24 mouse cellular contexts compared by ENCODE assay signal in genomic region chr8:90514191-90514590, GRCm38 (mm10).
"Had no signal": no experiment of that assay in that cellular context is flagged by ENCODE, and none has a peak within 500 bp of the region (broad histone marks: within the 10 kb centered on the region; RNA-seq: fewer than 3 reads in every experiment).

No protein-coding gene starts in this region.

- H3K9ac ChIP-seq: heart, embryonic 12.5 days; hindbrain, embryonic 12.5 days; hindbrain, embryonic 14.5 days; intestine, embryonic 15.5 days; limb, embryonic 12.5 days; liver, embryonic 12.5 days; liver, embryonic 14.5 days had no signal

- H3K4me1 ChIP-seq: heart, embryonic 12.5 days; intestine, embryonic 15.5 days; liver, embryonic 12.5 days had no signal

- H3K27ac ChIP-seq: gastrocnemius, adult 2 months; heart, adult 2 months; hindbrain, embryonic 10.5 days; hindbrain, embryonic 12.5 days; intestine, embryonic 15.5 days; limb, embryonic 10.5 days; limb, embryonic 12.5 days; liver, embryonic 12.5 days; liver, embryonic 14.5 days had no signal

- H3K9me3 ChIP-seq: heart, embryonic 12.5 days; hindbrain, embryonic 10.5 days; hindbrain, embryonic 12.5 days; intestine, embryonic 15.5 days; limb, embryonic 10.5 days; limb, embryonic 12.5 days; liver, embryonic 12.5 days had no signal

- ATAC-seq: hindbrain, embryonic 16.5 days; inflammation-experienced regulatory T-cells, adult 6 months; intestine, embryonic 15.5 days; intestine, postnatal 0 days; liver, embryonic 12.5 days had no signal

- H3K27me3 ChIP-seq: heart, embryonic 12.5 days; hindbrain, embryonic 12.5 days; intestine, embryonic 15.5 days; limb, embryonic 12.5 days; liver, embryonic 12.5 days had no signal

- H3K36me3 ChIP-seq: heart, embryonic 12.5 days; hindbrain, embryonic 10.5 days; hindbrain, embryonic 12.5 days; intestine, embryonic 15.5 days; limb, embryonic 10.5 days; limb, embryonic 12.5 days; liver, embryonic 12.5 days had no signal

- H3K4me2 ChIP-seq: heart, embryonic 12.5 days; hindbrain, embryonic 12.5 days; hindbrain, embryonic 14.5 days; intestine, embryonic 15.5 days; limb, embryonic 12.5 days; liver, embryonic 12.5 days had no signal

- H3K4me3 ChIP-seq: gastrocnemius, adult 2 months; heart, adult 2 months; heart, embryonic 12.5 days; hindbrain, embryonic 10.5 days; hindbrain, embryonic 12.5 days; intestine, embryonic 15.5 days; limb, embryonic 10.5 days; limb, embryonic 12.5 days; liver, embryonic 12.5 days had no signal

- DNase-seq: gastrocnemius, adult 2 months; gastrocnemius, postnatal 10 days; gastrocnemius, postnatal 25 days; heart, adult 2 months; heart, postnatal 10 days; heart, postnatal 4 days; kidney, adult 18-20 months; kidney, adult 8-10 months; kidney, postnatal 10 days; kidney, postnatal 25 days; kidney, postnatal 4 days; layer of hippocampus, adult 9-11 months had no signal
